Mouse (Mus musculus) heart, postnatal 0 days (tissue): ENCODE measurements around the gene Hist1h2bm. TPM values are rescaled to one million over a fixed set of nuclear protein-coding genes. Genes with fewer than 3 reads are reported as not detected.
"Not testable (repeated sequence)": the region's sequence is repeated elsewhere in the genome, so short reads cannot be mapped to it uniquely, and the experiment has no call there.

Experiments used
- ATAC-seq: fragments of 200-750 bp; cut with Nextera tagmentation; 2 replicates; pipeline ENCODE4 v1.8.0; 2017; ENCODE audit warnings: low read depth, moderate number of reproducible peaks, moderate library complexity; ENCODE audit not compliant: insufficient read depth
- DNase-seq: peaks from one replicate; pipeline ENCODE4 v3.0.0-alpha.2; 2016; ENCODE audit warnings: low spot score
- H3K27ac ChIP-seq: fragments of 300-500 bp; sonication (generic); 2 replicates; pipeline ENCODE4 v1.5.1; 2014; ENCODE audit warnings: low read depth, mild to moderate bottlenecking
- H3K27me3 ChIP-seq: fragments of 300-500 bp; sonication (generic); 2 replicates; pipeline ENCODE4 v1.6.1; 2014; ENCODE audit warnings: low read length, mixed read lengths; ENCODE audit not compliant: control insufficient read depth, insufficient read depth
- H3K36me3 ChIP-seq: fragments of 300-500 bp; sonication (generic); replicated peaks from 2 replicates; pipeline ENCODE4 v1.6.1; 2014; ENCODE audit warnings: low read length, mixed read lengths; ENCODE audit not compliant: control insufficient read depth, insufficient read depth
- H3K4me1 ChIP-seq: fragments of 300-500 bp; sonication (generic); 2 replicates; pipeline ENCODE4 v1.6.1; 2014; ENCODE audit warnings: antibody characterized with exemption; ENCODE audit not compliant: control insufficient read depth, insufficient read depth
- H3K4me2 ChIP-seq: fragments of 300-500 bp; sonication (generic); 2 replicates; pipeline ENCODE4 v1.6.1; 2014; ENCODE audit warnings: low read depth, mild to moderate bottlenecking, low read length, moderate library complexity
- H3K4me3 ChIP-seq: fragments of 300-500 bp; sonication (generic); 2 replicates; pipeline ENCODE4 v1.5.1; 2014; ENCODE audit warnings: low read depth, low read length
- H3K9ac ChIP-seq: fragments of 300-500 bp; sonication (generic); replicated peaks from 2 replicates; pipeline ENCODE4 v1.6.1; 2014; ENCODE audit warnings: low read depth, low read length, mixed read lengths
- H3K9me3 ChIP-seq: fragments of 300-500 bp; sonication (generic); replicated peaks from 2 replicates; pipeline ENCODE4 v1.6.1; 2016; ENCODE audit warnings: low read length; ENCODE audit not compliant: control insufficient read depth
- CTCF ChIP-seq: IDR thresholded peaks from 2 replicates; pipeline ENCODE4 v1.5.1; 2016; ENCODE audit warnings: antibody characterized with exemption, control low read depth, low read depth
- EP300 ChIP-seq: IDR thresholded peaks from 2 replicates; pipeline ENCODE4 v1.6.1; 2016; ENCODE audit warnings: antibody characterized with exemption, low read depth
- WGBS: fragments of 180-500 bp; shearing (Covaris S2); extraction: QIAGEN DNeasy Blood & Tissue Kit; methylation state at CpG from one replicate; pipeline ENCODE4 v1.1.7; 2014; 5-methylcytosine and 5-hydroxymethylcytosine counted together
- polyA plus RNA-seq: library from polyadenylated mRNA; unstranded; fragments of >200 nt; fragmentation: Nextera tagmentation; extraction: Ambion mirVana; gene quantifications from 2 replicates; pipeline ENCODE4 v1.2.1, GENCODE M21; 2015
- total RNA-seq: library from RNA; depleted of rRNA; stranded (reverse); fragments of >200 nt; gene quantifications from 2 replicates; pipeline ENCODE4 v1.2.3, GENCODE M21; 2014; ENCODE audit warnings: low replicate concordance

The Hist1h2bm gene
- total and polyA plus RNA-seq, 2 experiments from 2014 or later = 0.90 to 1,438 TPM

DNA sequence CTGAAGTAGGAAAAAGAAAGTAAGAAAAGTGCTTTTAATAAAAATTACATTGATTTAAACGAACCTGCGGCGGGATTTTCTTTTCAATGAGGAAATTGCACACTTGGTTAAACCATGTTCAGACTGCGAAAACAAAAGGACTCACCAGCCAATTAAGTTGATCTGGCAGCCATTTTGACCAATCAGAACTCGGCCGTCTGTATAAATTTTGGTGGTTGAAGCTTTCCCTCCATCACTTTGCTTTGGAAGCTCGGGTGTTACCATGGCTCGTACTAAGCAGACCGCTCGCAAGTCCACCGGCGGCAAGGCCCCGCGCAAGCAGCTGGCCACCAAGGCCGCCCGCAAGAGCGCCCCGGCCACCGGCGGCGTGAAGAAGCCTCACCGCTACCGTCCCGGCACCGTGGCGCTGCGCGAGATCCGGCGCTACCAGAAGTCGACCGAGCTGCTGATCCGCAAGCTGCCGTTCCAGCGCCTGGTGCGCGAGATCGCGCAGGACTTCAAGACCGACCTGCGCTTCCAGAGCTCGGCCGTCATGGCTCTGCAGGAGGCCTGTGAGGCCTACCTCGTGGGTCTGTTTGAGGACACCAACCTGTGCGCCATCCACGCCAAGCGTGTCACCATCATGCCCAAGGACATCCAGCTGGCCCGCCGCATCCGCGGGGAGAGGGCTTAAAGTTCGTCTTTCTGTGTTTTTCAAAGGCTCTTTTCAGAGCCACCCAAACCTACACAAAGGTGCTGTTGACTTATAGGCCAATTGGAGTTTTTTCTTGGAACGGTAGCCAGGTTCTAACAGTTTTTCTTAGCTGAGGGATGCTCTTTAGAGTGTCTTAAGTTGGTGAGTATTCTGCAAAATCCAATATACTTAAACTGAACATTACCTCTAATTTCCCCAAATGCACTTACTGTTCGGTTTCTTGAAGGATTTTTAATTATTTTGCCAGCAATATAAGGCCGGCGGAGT lies 4.2 kb upstream of the Hist1h2bm start, which contains the start of gene Hist1h3h:
Hist1h3h (plus strand) TSS at position 263 of the 961 bp plus-strand sequence.
- not testable (repeated sequence) for H3K27me3 ChIP-seq, H3K36me3 ChIP-seq, H3K9me3 ChIP-seq
- H3K27ac ChIP-seq = peak within 1 kb of the TSS; percentile 89
- peak within 1 kb of the TSS; percentile 62 for H3K9ac ChIP-seq
- peak within 1 kb of the TSS; percentile 44 for H3K4me3 ChIP-seq
- peak within 1 kb of the TSS; percentile 73 for H3K4me2 ChIP-seq
- WGBS = 3% methylated on average over 25 of the region's 56 CpGs
- peak; percentile 91 for DNase-seq
- peaks cover 20% of the 10 kb centered on the region for H3K4me1 ChIP-seq
- ATAC-seq = peak; percentile 22; the same call in 1 of the 2 replicates

DNA sequence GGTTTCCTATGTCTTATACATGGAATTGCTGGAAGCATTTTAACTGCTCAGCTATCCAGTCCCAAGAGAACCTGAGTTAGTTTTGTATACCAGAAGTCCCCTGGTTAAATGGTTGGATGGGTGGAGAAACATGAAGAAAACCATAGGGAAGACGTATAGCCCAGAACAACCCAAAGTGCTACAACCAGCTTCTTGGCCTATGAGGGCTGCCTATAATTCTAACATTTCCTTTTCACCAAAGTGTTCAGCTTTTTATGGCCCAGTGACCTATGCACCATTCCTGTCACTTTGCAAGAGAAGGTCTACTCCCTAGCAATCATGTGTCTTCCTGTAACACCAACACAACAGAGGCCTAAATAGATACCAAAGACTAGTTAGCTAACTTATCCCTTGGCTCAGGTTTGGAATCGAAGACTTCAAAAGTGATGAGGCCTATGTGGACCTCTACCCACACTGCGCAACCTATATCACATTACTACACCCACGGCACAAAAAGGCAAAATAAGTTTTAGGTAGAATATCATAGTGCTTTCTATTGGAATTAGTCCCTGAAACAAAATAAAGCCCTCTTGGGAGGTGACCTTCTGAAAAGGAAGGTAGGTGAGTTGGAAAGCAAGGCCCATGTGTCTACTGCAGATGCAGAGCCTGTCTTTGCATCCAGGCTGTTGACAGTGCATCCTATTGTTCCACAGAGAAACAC lies 3.3 kb upstream of the Hist1h2bm start:
- no peak for ATAC-seq
- H3K4me3 ChIP-seq = peak overlapping the region; percentile 30
- peak overlapping the region; percentile 51; the same call in 1 of the 2 replicates for H3K9ac ChIP-seq
- DNase-seq = no peak
- H3K4me1 ChIP-seq = peaks cover 21% of the 10 kb centered on the region
- H3K9me3 ChIP-seq = no peaks in the 10 kb centered on the region
- H3K36me3 ChIP-seq = no peaks in the 10 kb centered on the region
- TF ChIP-seq EP300 = no peak
- TF ChIP-seq CTCF = no peak
- H3K4me2 ChIP-seq = peak overlapping the region; percentile 54
- no peaks in the 10 kb centered on the region for H3K27me3 ChIP-seq
- peak overlapping the region; percentile 16; the same call in 1 of the 2 replicates for H3K27ac ChIP-seq
- 75% methylated on average over 4 of the region's 4 CpGs for WGBS

DNA sequence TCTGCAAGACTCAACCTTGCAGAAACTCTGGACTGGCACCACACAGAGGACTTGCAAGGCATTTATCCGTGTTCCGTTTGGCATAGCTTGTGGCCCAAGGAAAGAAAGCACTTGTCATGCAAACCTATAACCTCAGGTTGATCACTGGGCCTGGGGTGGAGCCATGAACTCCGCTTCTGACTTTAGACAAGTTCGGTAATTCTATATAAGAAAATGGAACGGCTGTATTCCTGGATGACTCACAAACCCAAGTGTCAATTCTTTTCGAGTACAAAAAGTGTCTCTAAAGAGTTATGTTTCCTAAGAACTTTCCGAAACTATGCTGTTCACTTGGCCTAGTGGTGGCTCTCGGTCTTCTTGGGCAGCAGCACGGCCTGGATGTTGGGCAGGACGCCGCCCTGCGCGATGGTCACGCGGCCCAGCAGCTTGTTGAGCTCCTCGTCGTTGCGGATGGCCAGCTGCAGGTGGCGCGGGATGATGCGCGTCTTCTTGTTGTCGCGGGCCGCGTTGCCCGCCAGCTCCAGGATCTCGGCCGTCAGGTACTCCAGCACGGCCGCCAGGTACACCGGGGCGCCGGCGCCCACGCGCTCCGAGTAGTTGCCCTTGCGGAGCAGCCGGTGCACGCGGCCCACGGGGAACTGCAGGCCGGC lies 612 bp upstream of the Hist1h2bm start:
- peak overlapping the region; percentile 77 for H3K27ac ChIP-seq
- H3K4me2 ChIP-seq = peak overlapping the region; percentile 66
- not testable (repeated sequence) for H3K9me3 ChIP-seq, DNase-seq, H3K36me3 ChIP-seq, H3K27me3 ChIP-seq
- peaks cover 14% of the 10 kb centered on the region; the same call in 1 of the 2 replicates for H3K4me1 ChIP-seq
- H3K9ac ChIP-seq = 0 out of 2 replicates have a peak overlapping the region, but pooled peaks have one; percentile 15
- peak overlapping the region; percentile 47 for H3K4me3 ChIP-seq
- 3% methylated on average over 17 of the region's 44 CpGs for WGBS
- ATAC-seq = peak; percentile 21; the same call in 1 of the 2 replicates

DNA sequence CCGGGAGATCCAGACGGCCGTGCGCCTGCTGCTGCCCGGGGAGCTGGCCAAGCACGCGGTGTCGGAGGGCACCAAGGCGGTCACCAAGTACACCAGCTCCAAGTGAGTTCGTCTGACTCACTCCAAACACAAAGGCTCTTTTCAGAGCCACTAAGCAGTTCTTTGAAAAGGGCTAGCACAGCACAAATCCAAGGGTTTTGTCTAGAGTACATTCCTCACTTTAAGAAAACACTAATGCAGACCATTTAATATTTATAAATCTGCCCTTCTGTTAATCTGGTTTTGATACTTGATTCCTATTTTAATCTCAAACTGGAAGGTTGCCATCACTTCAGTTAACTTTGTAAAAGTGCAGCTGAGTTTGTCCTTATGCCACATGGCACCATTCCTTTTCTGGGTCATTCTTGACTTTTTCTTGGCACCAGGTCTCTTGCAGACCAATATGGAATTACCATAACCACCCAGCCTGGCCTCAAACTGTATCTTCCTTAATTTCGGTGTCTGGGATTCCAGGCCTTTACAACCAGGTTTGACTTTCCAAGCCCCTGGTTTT lies 605 bp downstream of the Hist1h2bm start:
- peak overlapping the region; percentile 47 for H3K4me3 ChIP-seq
- H3K4me2 ChIP-seq = peak overlapping the region; percentile 66
- H3K4me1 ChIP-seq = peaks cover 14% of the 10 kb centered on the region; the same call in 1 of the 2 replicates
- DNase-seq = no peak
- no peaks in the 10 kb centered on the region for H3K36me3 ChIP-seq
- peak overlapping the region; percentile 77 for H3K27ac ChIP-seq
- no peaks in the 10 kb centered on the region for H3K27me3 ChIP-seq
- no peaks in the 10 kb centered on the region for H3K9me3 ChIP-seq
- WGBS = 6% methylated on average over 11 of the region's 11 CpGs
- no peak for TF ChIP-seq CTCF
- TF ChIP-seq EP300 = no peak
- H3K9ac ChIP-seq = no peak overlapping the region
- peak; percentile 21 for ATAC-seq
